Mouse (Mus musculus) forebrain, embryonic 16.5 days (tissue): ENCODE measurements around the gene Cep85l. TPM values are rescaled to one million over a fixed set of nuclear protein-coding genes. Genes with fewer than 3 reads are reported as not detected.

Experiments used
- ATAC-seq: fragments of 200-750 bp; cut with Nextera tagmentation; 2 replicates; pipeline ENCODE4 v1.8.0; 2017; ENCODE audit warnings: mild to moderate bottlenecking, moderate library complexity
- H3K27ac ChIP-seq: fragments of 300-500 bp; sonication (generic); 2 replicates; pipeline ENCODE4 v1.5.1; 2014; ENCODE audit warnings: low read length, control low read depth
- H3K27me3 ChIP-seq: fragments of 300-500 bp; sonication (generic); replicated peaks from 2 replicates; pipeline ENCODE4 v1.6.1; 2014; ENCODE audit warnings: low read length; ENCODE audit not compliant: control insufficient read depth, insufficient read depth
- H3K36me3 ChIP-seq: fragments of 300-500 bp; sonication (generic); 2 replicates; pipeline ENCODE4 v1.6.1; 2014; ENCODE audit not compliant: control insufficient read depth, insufficient read depth
- H3K4me1 ChIP-seq: fragments of 300-500 bp; sonication (generic); replicated peaks from 2 replicates; pipeline ENCODE4 v1.6.1; 2014; ENCODE audit warnings: low read length; ENCODE audit not compliant: control insufficient read depth, insufficient read depth
- H3K4me2 ChIP-seq: fragments of 300-500 bp; sonication (generic); 2 replicates; pipeline ENCODE4 v1.6.1; 2014; ENCODE audit warnings: mild to moderate bottlenecking, low read length, control low read depth
- H3K4me3 ChIP-seq: fragments of 300-500 bp; sonication (generic); replicated peaks from 2 replicates; pipeline ENCODE4 v1.5.1; 2014; ENCODE audit warnings: mild to moderate bottlenecking, low read length, control low read depth
- H3K9ac ChIP-seq: fragments of 300-500 bp; sonication (generic); replicated peaks from 2 replicates; pipeline ENCODE4 v1.6.1; 2014; ENCODE audit warnings: low read depth, low read length, control low read depth
- H3K9me3 ChIP-seq: fragments of 300-500 bp; sonication (generic); 2 replicates; pipeline ENCODE4 v1.6.1; 2016; ENCODE audit warnings: low read length; ENCODE audit not compliant: control insufficient read depth
- WGBS: fragments of 180-500 bp; shearing (Covaris S2); extraction: QIAGEN DNeasy Blood & Tissue Kit; methylation state at CpG from one replicate; pipeline ENCODE4 v1.1.7; 2014; 5-methylcytosine and 5-hydroxymethylcytosine counted together
- polyA plus RNA-seq: library from polyadenylated mRNA; unstranded; fragments of >200 nt; fragmentation: Nextera tagmentation; extraction: Ambion mirVana; gene quantifications from 2 replicates; pipeline ENCODE4 v1.2.1, GENCODE M21; 2015

Cep85l gene
- polyA plus RNA-seq, 1 experiment from 2014 or later: 8.3 TPM

- no peaks in the 10 kb centered on the region for H3K9me3 ChIP-seq
- peaks cover 10% of the 10 kb centered on the region for H3K4me1 ChIP-seq
- no peak within 1 kb of the TSS for H3K9ac ChIP-seq
- WGBS: 76% methylated on average over 6 of the region's 6 CpGs
- H3K4me2 ChIP-seq: no peak within 1 kb of the TSS
- H3K36me3 ChIP-seq: no peaks in the 10 kb centered on the region
- no peaks in the 10 kb centered on the region for H3K27me3 ChIP-seq
- no peak within 1 kb of the TSS for H3K4me3 ChIP-seq
- H3K27ac ChIP-seq: no peak within 1 kb of the TSS
- no peak for ATAC-seq
Measured at GRCm38 (mm10) chr10:53337162-53337923, 42.4 kb downstream of the Cep85l start, which contains the start of gene Pln. Pln (plus strand) TSS chr10:53337667.

DNA sequence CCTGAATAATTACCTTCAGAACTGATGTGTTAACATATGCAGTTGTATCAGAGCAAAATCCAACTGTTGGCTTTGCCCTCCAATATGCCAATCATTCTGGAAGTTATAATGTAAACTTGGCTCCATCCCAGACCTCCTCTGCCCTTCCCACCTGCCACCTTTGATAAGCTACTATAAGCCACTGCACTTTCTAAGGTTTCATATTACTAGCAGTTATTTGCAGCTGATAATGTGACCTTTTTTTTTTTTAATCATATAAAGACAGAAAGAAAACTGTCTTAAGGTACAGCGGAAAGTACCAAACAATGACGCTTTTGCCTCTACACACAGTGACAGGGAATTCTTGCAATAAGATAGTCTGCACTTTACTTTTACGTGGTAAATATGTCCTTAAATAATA, 43.8 kb downstream of the Cep85l start:
- 85% methylated on average over 3 of the region's 3 CpGs for WGBS
- Histone ChIP-seq H3K27me3 (no peaks in the 10 kb centered on the region), H3K9ac (no peak overlapping the region), H3K4me1 (peaks cover 10% of the 10 kb centered on the region), H3K4me3 (no peak overlapping the region), H3K9me3 (no peaks in the 10 kb centered on the region), H3K36me3 (no peaks in the 10 kb centered on the region), H3K4me2 (no peak overlapping the region), H3K27ac (no peak overlapping the region)
- ATAC-seq: no peak

- Histone ChIP-seq H3K4me2 (no peak overlapping the region), H3K27ac (no peak overlapping the region), H3K4me1 (peaks cover 10% of the 10 kb centered on the region), H3K9me3 (no peaks in the 10 kb centered on the region), H3K36me3 (no peaks in the 10 kb centered on the region), H3K9ac (no peak overlapping the region), H3K4me3 (no peak overlapping the region), H3K27me3 (no peaks in the 10 kb centered on the region)
- ATAC-seq: no peak
- 83% methylated on average over 2 of the region's 2 CpGs for WGBS
Measured at GRCm38 (mm10) chr10:53335266-53335665, 44.5 kb downstream of the Cep85l start.

GRCm38 (mm10) chr10:53332752-53333151, 47.0 kb downstream of the Cep85l start:
- Histone ChIP-seq H3K27me3 (no peaks in the 10 kb centered on the region), H3K9me3 (no peaks in the 10 kb centered on the region), H3K4me1 (peaks cover 14% of the 10 kb centered on the region), H3K9ac (no peak overlapping the region), H3K27ac (no peak overlapping the region), H3K4me3 (no peak overlapping the region), H3K4me2 (no peak overlapping the region), H3K36me3 (no peaks in the 10 kb centered on the region)
- no peak for ATAC-seq
- 88% methylated on average over 2 of the region's 2 CpGs for whole genome bisulfite sequencing

DNA sequence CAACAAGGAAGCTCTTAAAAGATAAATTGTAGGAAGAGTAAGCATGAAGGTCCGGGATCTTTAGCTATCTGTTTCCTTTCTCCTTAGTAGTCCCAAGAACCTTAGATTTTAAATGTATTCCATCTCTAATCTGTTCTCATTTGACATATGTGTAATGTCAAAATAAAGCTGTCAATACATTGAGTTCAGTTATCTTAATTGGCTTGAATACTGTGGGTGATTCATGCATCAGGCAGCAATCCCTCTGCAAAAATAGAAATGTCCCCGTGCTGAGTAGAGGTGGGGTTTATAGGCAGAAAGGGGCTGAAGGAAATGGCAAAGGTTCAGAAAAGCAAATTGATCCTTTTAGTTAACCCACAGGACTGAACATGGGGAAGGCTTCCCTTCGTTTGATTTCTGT, 50.5 kb downstream of the Cep85l start:
- H3K4me1 ChIP-seq: peaks cover 3% of the 10 kb centered on the region; the same call in 1 of the 2 replicates
- no peaks in the 10 kb centered on the region for H3K27me3 ChIP-seq
- no peak overlapping the region for H3K4me2 ChIP-seq
- H3K9me3 ChIP-seq: no peaks in the 10 kb centered on the region
- H3K27ac ChIP-seq: no peak overlapping the region
- WGBS: 46% methylated on average over 3 of the region's 3 CpGs
- H3K4me3 ChIP-seq: no peak overlapping the region
- no peak overlapping the region for H3K9ac ChIP-seq
- no peaks in the 10 kb centered on the region for H3K36me3 ChIP-seq
- ATAC-seq: no peak

DNA sequence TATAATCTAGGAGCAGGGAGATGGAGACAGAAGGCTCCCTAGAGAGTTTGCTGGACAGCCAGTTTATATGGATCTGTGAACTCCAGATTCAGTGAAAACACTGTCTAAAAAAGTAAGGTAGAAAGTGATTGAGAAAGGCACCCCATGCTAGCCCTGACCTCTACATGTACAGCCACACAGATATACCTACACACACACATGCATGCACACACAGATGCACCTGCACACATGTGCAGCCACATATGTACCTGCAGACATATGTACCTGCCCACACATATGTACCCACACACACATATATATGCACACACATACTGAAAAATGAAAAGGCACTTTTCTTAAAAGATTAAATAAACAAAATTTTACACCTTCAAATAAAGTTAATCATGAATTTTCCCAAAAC, 53.4 kb downstream of the Cep85l start:
- no peak overlapping the region for H3K4me2 ChIP-seq

GRCm38 (mm10) chr10:53324663-53325062, 55.1 kb downstream of the Cep85l start:
- no peak for ATAC-seq
- 71% methylated on average over 1 of the region's 1 CpGs for WGBS
- H3K27ac ChIP-seq: no peak overlapping the region

More for the DNA sequence above, 53.4 kb downstream of the Cep85l start:
- no peak for ATAC-seq
- Histone ChIP-seq H3K9me3 (no peaks in the 10 kb centered on the region), H3K27ac (no peak overlapping the region), H3K4me1 (peaks cover 3% of the 10 kb centered on the region; the same call in 1 of the 2 replicates), H3K27me3 (no peaks in the 10 kb centered on the region), H3K9ac (no peak overlapping the region), H3K36me3 (no peaks in the 10 kb centered on the region), H3K4me3 (no peak overlapping the region)

DNA sequence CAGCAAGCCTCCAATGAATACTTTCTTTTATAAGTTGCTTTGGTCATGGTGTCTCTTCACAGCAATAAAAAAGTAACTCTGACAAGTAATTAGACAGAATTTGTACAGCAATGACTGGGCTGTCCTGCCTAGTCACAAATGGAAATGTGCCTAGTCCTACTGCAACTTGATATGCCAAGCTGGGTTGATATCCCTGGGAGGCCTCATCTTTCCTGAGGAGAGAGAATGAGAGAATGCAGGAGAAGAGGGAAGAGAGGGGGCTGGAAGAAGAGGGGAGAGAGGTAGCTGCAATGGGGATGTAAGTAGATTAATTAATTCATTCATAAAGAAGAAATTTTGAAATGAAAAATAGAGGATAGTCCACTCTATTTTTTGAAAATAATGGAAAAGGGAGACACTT, 56.4 kb downstream of the Cep85l start:
- no peaks in the 10 kb centered on the region for H3K4me1 ChIP-seq
- H3K27ac ChIP-seq: no peak overlapping the region
- H3K9ac ChIP-seq: no peak overlapping the region
- no peak for ATAC-seq
- no peak overlapping the region for H3K4me2 ChIP-seq
- no peaks in the 10 kb centered on the region for H3K27me3 ChIP-seq
- no peak overlapping the region for H3K4me3 ChIP-seq
- H3K9me3 ChIP-seq: no peaks in the 10 kb centered on the region
- H3K36me3 ChIP-seq: no peaks in the 10 kb centered on the region

More at GRCm38 (mm10) chr10:53324663-53325062, 55.1 kb downstream of the Cep85l start:
- H3K4me1 ChIP-seq: peaks cover 3% of the 10 kb centered on the region; the same call in 1 of the 2 replicates
- no peaks in the 10 kb centered on the region for H3K36me3 ChIP-seq
- H3K4me3 ChIP-seq: no peak overlapping the region
- H3K4me2 ChIP-seq: no peak overlapping the region
- no peaks in the 10 kb centered on the region for H3K27me3 ChIP-seq
- no peak overlapping the region for H3K9ac ChIP-seq
- H3K9me3 ChIP-seq: no peaks in the 10 kb centered on the region

DNA sequence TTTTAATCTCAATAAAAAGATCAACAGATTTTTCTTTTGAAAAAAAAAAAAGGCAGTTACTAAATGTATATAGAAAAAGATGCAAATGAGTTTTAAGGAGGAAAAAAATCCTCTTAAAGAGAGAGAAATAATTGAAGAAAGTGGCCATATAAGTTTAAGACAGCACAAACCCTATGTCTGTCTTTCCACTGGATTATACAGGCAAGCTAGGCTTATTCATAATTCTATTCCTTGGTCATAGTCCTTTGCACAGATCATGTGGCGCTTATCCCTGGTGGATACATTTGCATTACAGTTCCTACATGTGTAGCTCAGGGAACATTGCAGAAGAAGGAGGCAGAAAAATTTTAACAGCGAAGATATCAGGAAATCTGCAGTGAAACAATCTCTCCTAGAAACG, 73.1 kb downstream of the Cep85l start:
- Histone ChIP-seq H3K27ac (no peak overlapping the region), H3K9ac (no peak overlapping the region), H3K27me3 (no peaks in the 10 kb centered on the region), H3K9me3 (no peaks in the 10 kb centered on the region), H3K36me3 (0 out of 2 replicates have a peak, but pooled peaks cover 3% of the 10 kb centered on the region), H3K4me2 (no peak overlapping the region), H3K4me1 (no peaks in the 10 kb centered on the region), H3K4me3 (no peak overlapping the region)
- WGBS: 93% methylated on average over 3 of the region's 3 CpGs
- ATAC-seq: no peak
